Mouse (Mus musculus): ENCODE results near the gene Sox5. TPM values are rescaled to one million over a fixed set of nuclear protein-coding genes. Genes with fewer than 3 reads are reported as not detected.

The Sox5 gene
- total RNA-seq, 2 experiments from 2014 or later: 1.4 to 1.5 TPM

- intact Hi-C loops (cut with DNase I): no loop called here
- no peak for DNase-seq
Measured at GRCm38 (mm10) chr6:144016929-144017328, 764.8 kb downstream of the Sox5 start.

GRCm38 (mm10) chr6:144011880-144012524, 769.8 kb downstream of the Sox5 start:
- intact Hi-C loops (cut with DNase I): no loop called here
- no peak for DNase-seq

GRCm38 (mm10) chr6:144010995-144011394, 770.8 kb downstream of the Sox5 start:
- no peak for DNase-seq
- intact Hi-C loops (cut with DNase I): no loop called here

- DNase-seq: no peak
- intact Hi-C loops (cut with DNase I): no loop called here
Measured at GRCm38 (mm10) chr6:144010285-144010684, 771.5 kb downstream of the Sox5 start.

GRCm38 (mm10) chr6:144005132-144005531, 776.6 kb downstream of the Sox5 start:
- no peak for DNase-seq
- intact Hi-C loops (cut with DNase I): no loop called here

- no peak for DNase-seq
- intact Hi-C loops (cut with DNase I): no loop called here
Measured at GRCm38 (mm10) chr6:143998201-143998600, 783.6 kb downstream of the Sox5 start.

GRCm38 (mm10) chr6:143997616-143998015, 784.2 kb downstream of the Sox5 start:
- intact Hi-C loops (cut with DNase I): no loop called here
- no peak for DNase-seq

GRCm38 (mm10) chr6:143995046-143995445, 786.7 kb downstream of the Sox5 start:
- intact Hi-C loops (cut with DNase I): no loop called here
- no peak for DNase-seq

GRCm38 (mm10) chr6:143987548-143987947, 794.2 kb downstream of the Sox5 start:
- DNase-seq: no peak
- intact Hi-C loops (cut with DNase I): no loop called here

GRCm38 (mm10) chr6:143980131-143980530, 801.6 kb downstream of the Sox5 start:
- no peak for DNase-seq
- intact Hi-C loops (cut with DNase I): no loop called here

GRCm38 (mm10) chr6:143967724-143968400, 813.9 kb downstream of the Sox5 start:
- DNase-seq: no peak
- intact Hi-C loops (cut with DNase I): no loop called here

- DNase-seq: no peak
- intact Hi-C loops (cut with DNase I): no loop called here
Measured at GRCm38 (mm10) chr6:143960487-143960886, 821.3 kb downstream of the Sox5 start.

- intact Hi-C loops (cut with DNase I): no loop called here
- no peak for DNase-seq
Measured at GRCm38 (mm10) chr6:143960081-143960480, 821.7 kb downstream of the Sox5 start.

GRCm38 (mm10) chr6:143958372-143958771, 823.4 kb downstream of the Sox5 start:
- intact Hi-C loops (cut with DNase I): no loop called here
- no peak for DNase-seq

GRCm38 (mm10) chr6:143957063-143957462, 824.7 kb downstream of the Sox5 start:
- intact Hi-C loops (cut with DNase I): no loop called here
- DNase-seq: no peak

- no peak for DNase-seq
- intact Hi-C loops (cut with DNase I): no loop called here
Measured at GRCm38 (mm10) chr6:143948553-143949308, 833.0 kb downstream of the Sox5 start.

GRCm38 (mm10) chr6:143948071-143948470, 833.7 kb downstream of the Sox5 start:
- DNase-seq: no peak
- intact Hi-C loops (cut with DNase I): no loop called here

GRCm38 (mm10) chr6:143943126-143943525, 838.7 kb downstream of the Sox5 start:
- intact Hi-C loops (cut with DNase I): no loop called here
- no peak for DNase-seq

GRCm38 (mm10) chr6:143941291-143941785, 840.4 kb downstream of the Sox5 start:
- DNase-seq: no peak
- intact Hi-C loops (cut with DNase I): no loop called here

- intact Hi-C loops (cut with DNase I): no loop called here
- no peak for DNase-seq
Measured at GRCm38 (mm10) chr6:143923146-143923545, 858.6 kb downstream of the Sox5 start.

- intact Hi-C loops (cut with DNase I): no loop called here
- DNase-seq: no peak
Measured at GRCm38 (mm10) chr6:143918405-143918947, 863.3 kb downstream of the Sox5 start.

All from gastrocnemius, postnatal 36 days (tissue).